Mouse (Mus musculus) stomach, postnatal 0 days (tissue): ENCODE results near the gene Cacna1g. TPM values are rescaled to one million over a fixed set of nuclear protein-coding genes. Genes with fewer than 3 reads are reported as not detected.
A peak's percentile ranks its signal among the peaks of the same experiment; 100 is the strongest.

Source experiments
- ATAC-seq: fragments of 200-750 bp; cut with Nextera tagmentation; 2 replicates; pipeline ENCODE4 v1.8.0; 2017; ENCODE audit not compliant: low FRiP score, low TSS enrichment
- DNase-seq: peaks from one replicate; pipeline ENCODE4 v3.0.0-alpha.2; 2016; ENCODE audit warnings: low spot score
- H3K27ac ChIP-seq: fragments of 300-500 bp; sonication (generic); replicated peaks from 2 replicates; pipeline ENCODE4 v1.5.1; 2014; ENCODE audit warnings: mild to moderate bottlenecking, control low read depth
- H3K27me3 ChIP-seq: fragments of 300-500 bp; sonication (generic); 2 replicates; pipeline ENCODE4 v1.6.1; 2014; ENCODE audit warnings: low read length; ENCODE audit not compliant: control insufficient read depth, insufficient read depth
- H3K36me3 ChIP-seq: fragments of 300-500 bp; sonication (generic); 2 replicates; pipeline ENCODE4 v1.6.1; 2014; ENCODE audit warnings: low read length, mixed read lengths; ENCODE audit not compliant: control insufficient read depth, insufficient read depth
- H3K4me1 ChIP-seq: fragments of 300-500 bp; sonication (generic); replicated peaks from 2 replicates; pipeline ENCODE4 v1.6.1; 2014; ENCODE audit warnings: antibody characterized with exemption; ENCODE audit not compliant: control insufficient read depth, insufficient read depth
- H3K4me2 ChIP-seq: fragments of 300-500 bp; sonication (generic); replicated peaks from 2 replicates; pipeline ENCODE4 v1.6.1; 2014; ENCODE audit warnings: low read depth, mild to moderate bottlenecking, control low read depth, moderate library complexity
- H3K4me3 ChIP-seq: fragments of 300-500 bp; sonication (generic); 2 replicates; pipeline ENCODE4 v1.5.1; 2014; ENCODE audit warnings: low read depth, low read length, control low read depth
- H3K9ac ChIP-seq: fragments of 300-500 bp; sonication (generic); 2 replicates; pipeline ENCODE4 v1.6.1; 2014; ENCODE audit warnings: mild to moderate bottlenecking, low read length, control low read depth, mixed read lengths
- H3K9me3 ChIP-seq: fragments of 300-500 bp; sonication (generic); 2 replicates; pipeline ENCODE4 v1.6.1; 2016; ENCODE audit warnings: low read length; ENCODE audit not compliant: control insufficient read depth
- CTCF ChIP-seq: IDR thresholded peaks from 2 replicates; pipeline ENCODE4 v1.5.1; 2016; ENCODE audit warnings: antibody characterized with exemption, low read depth, mild to moderate bottlenecking, moderate library complexity
- EP300 ChIP-seq: optimal IDR thresholded peaks from 2 replicates; pipeline ENCODE3; 2016; ENCODE audit warnings: antibody characterized with exemption
- WGBS: fragments of 180-500 bp; shearing (Covaris S2); extraction: QIAGEN DNeasy Blood & Tissue Kit; methylation state at CpG from one replicate; pipeline ENCODE4 v1.1.7; 2014; 5-methylcytosine and 5-hydroxymethylcytosine counted together
- polyA plus RNA-seq: library from polyadenylated mRNA; unstranded; fragments of >200 nt; fragmentation: Nextera tagmentation; extraction: Ambion mirVana; gene quantifications from 2 replicates; pipeline ENCODE4 v1.2.1, GENCODE M21; 2015

The Cacna1g gene
- polyA plus RNA-seq, 1 experiment from 2014 or later, result 1.8 TPM

DNA sequence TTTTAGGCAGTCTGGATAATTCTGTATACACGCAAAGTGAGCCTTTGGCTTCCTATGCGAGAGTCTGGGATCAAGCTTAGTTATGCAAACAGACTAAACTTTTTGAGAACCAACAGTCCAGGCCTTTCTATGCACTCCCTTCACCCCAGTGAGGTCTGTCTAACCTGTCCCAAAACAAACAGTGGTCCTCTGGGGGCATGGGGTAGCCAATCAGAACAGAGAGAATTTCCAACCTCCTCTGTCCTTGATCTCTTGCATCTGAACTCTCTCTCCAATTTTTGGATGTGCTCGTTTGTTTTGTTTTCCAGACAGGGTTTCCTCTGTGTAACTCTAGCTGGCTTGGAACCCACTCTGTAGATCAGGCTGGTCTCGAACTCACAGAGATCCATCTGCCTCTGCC is 85.0 kb downstream of the Cacna1g start:
- Histone ChIP-seq H3K4me1 (peaks cover 8% of the 10 kb centered on the region), H3K36me3 (no peaks in the 10 kb centered on the region), H3K27ac (no peak overlapping the region), H3K4me3 (no peak overlapping the region), H3K27me3 (no peaks in the 10 kb centered on the region), H3K4me2 (no peak overlapping the region), H3K9me3 (no peaks in the 10 kb centered on the region), H3K9ac (no peak overlapping the region)
- ATAC-seq (no peak), DNase-seq (no peak)
- WGBS, result 54% methylated on average over 4 of the region's 4 CpGs
- TF ChIP-seq CTCF (no peak), EP300 (no peak)

DNA sequence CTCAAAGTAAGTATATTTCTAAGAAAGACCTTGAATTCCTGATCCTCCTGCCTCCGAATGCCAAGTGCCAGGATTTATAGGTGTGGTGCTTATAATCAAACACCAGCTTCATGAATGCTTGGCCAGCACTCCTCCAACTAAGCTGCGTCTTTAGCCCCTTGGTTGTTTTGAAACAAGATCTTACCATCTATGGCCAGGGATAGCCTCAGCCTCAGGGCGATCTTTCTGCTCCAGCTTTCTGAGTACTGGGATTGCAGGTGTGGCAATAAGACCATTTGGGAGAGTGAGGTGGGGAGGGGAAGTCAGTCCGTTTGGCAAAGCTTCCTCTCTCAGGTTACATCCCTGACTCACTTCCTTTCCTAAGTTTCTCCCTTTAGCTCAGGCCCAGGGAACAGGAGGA is 86.2 kb downstream of the Cacna1g start:
- H3K27ac ChIP-seq, result no peak overlapping the region
- no peak for ATAC-seq
- TF ChIP-seq EP300 (no peak), CTCF (no peak)
- no peaks in the 10 kb centered on the region for H3K36me3 ChIP-seq
- peaks cover 7% of the 10 kb centered on the region for H3K4me1 ChIP-seq
- no peak overlapping the region for H3K4me2 ChIP-seq
- 43% methylated on average over 4 of the region's 4 CpGs for WGBS
- H3K27me3 ChIP-seq, result no peaks in the 10 kb centered on the region
- no peaks in the 10 kb centered on the region for H3K9me3 ChIP-seq
- no peak for DNase-seq
- H3K9ac ChIP-seq, result no peak overlapping the region
- H3K4me3 ChIP-seq, result no peak overlapping the region

DNA sequence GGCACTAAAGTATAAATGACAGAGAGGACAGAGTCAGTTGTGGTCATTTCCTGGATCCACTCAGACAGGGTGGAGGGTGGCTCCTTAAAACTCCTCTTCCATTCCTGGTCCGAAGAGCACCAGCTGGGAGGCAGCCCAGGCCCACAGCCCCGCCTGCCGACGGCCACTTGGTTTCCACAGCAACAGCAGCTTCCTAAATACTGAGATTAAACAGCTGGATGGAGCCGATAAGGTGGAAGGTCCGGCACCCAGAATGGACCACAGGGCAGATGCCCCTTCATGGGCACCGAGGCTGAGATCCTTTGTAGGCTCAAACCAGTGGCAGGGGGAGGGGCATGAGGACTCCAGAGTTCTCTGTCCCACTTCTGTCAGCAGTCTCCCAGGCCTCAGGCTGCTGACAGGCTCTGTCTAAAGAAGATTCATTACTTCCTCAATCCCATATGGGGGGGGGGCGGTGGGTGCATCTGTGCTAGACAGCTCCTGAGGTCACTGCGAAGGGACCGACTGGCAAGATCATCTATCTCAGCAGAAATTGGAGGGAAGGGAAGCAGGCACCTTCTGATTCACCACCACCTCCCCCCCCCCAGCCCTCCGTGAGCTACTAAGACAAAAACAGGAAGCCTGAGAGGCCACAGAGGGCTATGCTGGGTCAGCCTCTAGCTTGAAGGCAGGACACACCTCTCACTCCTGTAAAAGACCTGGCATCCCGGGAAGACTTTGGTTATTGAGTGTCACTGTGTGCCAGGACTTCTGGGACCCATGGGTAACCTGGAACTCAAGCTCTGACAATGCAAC is 87.8 kb downstream of the Cacna1g start:
- Histone ChIP-seq H3K9me3 (no peaks in the 10 kb centered on the region), H3K9ac (0 out of 2 replicates have a peak overlapping the region, but pooled peaks have one; percentile 23), H3K36me3 (no peaks in the 10 kb centered on the region), H3K27ac (peak overlapping the region; percentile 24), H3K4me3 (no peak overlapping the region), H3K27me3 (no peaks in the 10 kb centered on the region), H3K4me1 (peaks cover 5% of the 10 kb centered on the region), H3K4me2 (no peak overlapping the region)
- DNase-seq (peak; percentile 45), ATAC-seq (peak; percentile 13; the same call in 1 of the 2 replicates)
- 18% methylated on average over 12 of the region's 12 CpGs for WGBS
- 0 out of 2 replicates have a peak, but pooled peaks have one; percentile 11 for TF ChIP-seq CTCF
- no peak for TF ChIP-seq EP300

DNA sequence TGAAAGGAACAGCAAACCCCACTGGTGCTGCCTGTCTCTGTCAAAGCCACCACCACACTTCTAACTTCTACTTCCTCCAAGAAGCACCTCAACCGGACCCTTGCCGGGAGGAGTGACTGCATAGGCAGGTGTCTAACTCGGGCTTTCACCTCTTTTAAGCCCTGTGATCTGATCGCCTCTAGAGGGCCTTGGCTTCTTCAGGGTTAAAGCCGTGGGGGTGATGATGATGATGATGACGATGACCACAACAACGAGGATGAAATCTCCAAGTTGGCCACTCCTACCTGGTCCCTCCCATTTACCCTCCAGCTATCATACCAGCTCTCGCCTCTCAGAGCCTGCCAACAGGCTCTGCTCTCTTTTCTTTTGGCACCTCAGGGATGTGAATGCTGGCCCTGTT is 94.3 kb downstream of the Cacna1g start:
- DNase-seq (no peak), ATAC-seq (no peak)
- no peak overlapping the region for H3K4me3 ChIP-seq
- H3K4me1 ChIP-seq, result no peaks in the 10 kb centered on the region
- H3K27me3 ChIP-seq, result no peaks in the 10 kb centered on the region
- H3K9ac ChIP-seq, result no peak overlapping the region
- TF ChIP-seq CTCF, result no peak
- TF ChIP-seq EP300, result no peak
- no peak overlapping the region for H3K27ac ChIP-seq
- H3K9me3 ChIP-seq, result no peaks in the 10 kb centered on the region
- no peak overlapping the region for H3K4me2 ChIP-seq
- 74% methylated on average over 8 of the region's 8 CpGs for WGBS
- H3K36me3 ChIP-seq, result no peaks in the 10 kb centered on the region

DNA sequence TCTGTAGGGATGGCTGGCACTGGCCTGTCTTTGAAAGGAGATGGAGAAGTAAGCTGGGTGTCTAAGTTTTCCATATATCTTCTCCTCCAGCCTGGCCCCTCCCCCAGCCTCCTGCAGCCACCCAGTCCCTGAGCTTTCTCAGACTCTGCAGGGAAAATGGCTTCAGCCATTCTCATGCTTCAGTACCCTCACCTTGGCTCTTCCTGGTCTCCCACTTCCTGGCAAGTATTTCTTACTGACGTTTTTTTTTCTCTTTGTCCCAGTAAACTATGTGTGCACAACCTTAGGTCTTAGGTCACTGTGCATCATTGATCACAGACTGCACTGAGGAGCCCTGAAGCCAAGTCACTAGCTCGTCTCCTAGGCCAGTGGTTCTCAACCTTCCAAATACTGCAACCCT is 94.9 kb downstream of the Cacna1g start:
- DNase-seq (no peak), ATAC-seq (no peak; the same call in 1 of the 2 replicates)
- Histone ChIP-seq H3K4me2 (no peak overlapping the region), H3K27ac (no peak overlapping the region), H3K4me1 (no peaks in the 10 kb centered on the region), H3K27me3 (no peaks in the 10 kb centered on the region), H3K9me3 (no peaks in the 10 kb centered on the region), H3K36me3 (no peaks in the 10 kb centered on the region), H3K4me3 (no peak overlapping the region), H3K9ac (no peak overlapping the region)
- WGBS, result 40% methylated on average over 2 of the region's 2 CpGs
- no peak for TF ChIP-seq EP300
- TF ChIP-seq CTCF, result no peak

DNA sequence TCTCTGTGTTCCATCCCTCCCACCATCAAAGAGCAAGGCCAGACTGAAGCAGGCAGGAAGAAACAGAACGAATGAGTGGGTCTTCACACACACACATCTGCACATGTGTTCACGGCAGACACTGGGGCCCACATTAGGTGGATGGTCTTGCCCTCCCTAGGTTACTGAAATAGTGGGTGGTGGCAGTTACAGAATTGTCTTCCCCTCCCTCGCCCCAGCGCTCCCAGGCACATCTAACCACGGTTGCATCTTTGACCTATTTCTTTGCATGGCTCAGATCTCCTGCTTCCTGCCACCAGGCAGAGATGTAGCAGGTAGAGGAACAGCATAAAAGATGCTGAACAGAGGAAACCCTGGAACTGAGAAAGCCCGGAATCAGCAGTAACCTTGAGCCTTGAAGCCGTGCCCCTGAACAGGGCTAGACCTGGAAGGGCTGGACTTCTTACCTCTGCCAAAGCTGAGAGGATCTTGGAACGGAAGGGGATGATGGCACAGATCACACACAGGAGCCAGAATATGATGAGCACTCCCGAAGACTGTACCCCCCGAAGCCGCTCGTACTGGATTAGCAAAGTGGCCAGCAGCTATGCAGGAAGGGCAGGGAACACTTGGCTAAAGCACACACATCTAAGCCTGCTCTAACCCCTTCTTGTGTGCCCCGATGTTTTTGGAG is 99.6 kb downstream of the Cacna1g start:
- no peaks in the 10 kb centered on the region for H3K36me3 ChIP-seq
- no peak overlapping the region for H3K4me2 ChIP-seq
- ATAC-seq, result no peak
- no peaks in the 10 kb centered on the region for H3K9me3 ChIP-seq
- no peak overlapping the region for H3K4me3 ChIP-seq
- no peak overlapping the region for H3K27ac ChIP-seq
- no peak overlapping the region for H3K9ac ChIP-seq
- H3K4me1 ChIP-seq, result no peaks in the 10 kb centered on the region; the same call in 1 of the 2 replicates
- 89% methylated on average over 13 of the region's 13 CpGs for WGBS
- no peak for DNase-seq
- TF ChIP-seq EP300, result no peak
- no peak for TF ChIP-seq CTCF
- no peaks in the 10 kb centered on the region for H3K27me3 ChIP-seq
